Comparison of ENCODE assay signal across 8 mouse cellular contexts in genomic region chr5:30915974-30916433, GRCm38 (mm10). TPM values are rescaled to one million over a fixed set of nuclear protein-coding genes. Genes with fewer than 3 reads are reported as not detected.
A peak's percentile ranks its signal among the peaks of the same experiment; 100 is the strongest.
DNase-seq lines count a peak whose midpoint lies in the region; ATAC-seq lines count a peak whose summit lies in the region.

No protein-coding gene starts in this region.

- H3K27me3 ChIP-seq in embryonic facial prominence, embryonic 12.5 days = no peaks in the 10 kb centered on the region
- H3K27me3 ChIP-seq in limb, embryonic 10.5 days (ENCODE audit: low read depth, poor library complexity, severe bottlenecking) = no peaks in the 10 kb centered on the region
- peaks cover 9% of the 10 kb centered on the region; the same call in 1 of the 2 replicates for H3K27me3 ChIP-seq in midbrain, embryonic 12.5 days

- H3K9ac ChIP-seq in embryonic facial prominence, embryonic 12.5 days = peak overlapping the region; percentile 86
- H3K9ac ChIP-seq in midbrain, embryonic 12.5 days (replicated peaks) = no peak overlapping the region; the same call in 1 of the 2 replicates

- H3K4me1 ChIP-seq in embryonic facial prominence, embryonic 12.5 days = peaks cover 47% of the 10 kb centered on the region
- H3K4me1 ChIP-seq in limb, embryonic 10.5 days = peaks cover 94% of the 10 kb centered on the region
- peaks cover 44% of the 10 kb centered on the region for H3K4me1 ChIP-seq in midbrain, embryonic 12.5 days

- H3K36me3 ChIP-seq in embryonic facial prominence, embryonic 12.5 days = peaks cover 42% of the 10 kb centered on the region
- peaks cover 58% of the 10 kb centered on the region for H3K36me3 ChIP-seq in limb, embryonic 10.5 days
- 0 out of 2 replicates have a peak, but pooled peaks cover 2% of the 10 kb centered on the region for H3K36me3 ChIP-seq in midbrain, embryonic 12.5 days

- peak overlapping the region; percentile 96 for H3K27ac ChIP-seq in embryonic facial prominence, embryonic 12.5 days
- peak overlapping the region; percentile 97 for H3K27ac ChIP-seq in limb, embryonic 10.5 days
- H3K27ac ChIP-seq in midbrain, embryonic 12.5 days (replicated peaks) = no peak overlapping the region

- peak; percentile 73 for DNase-seq in A20 (ENCODE audit: low read depth, low spot score)
- peak; percentile 80 for DNase-seq in adrenal gland, postnatal 25 days
- peak; percentile 94 to 98 for DNase-seq in heart, adult 18-20 months
- DNase-seq in kidney, adult 18-20 months = peak; percentile 87
- DNase-seq in limb, embryonic 10.5 days (ENCODE audit: low spot score) = peak; percentile 80
- DNase-seq in spleen, adult 12 weeks (ENCODE audit: low spot score) = peak; percentile 30

- whole genome bisulfite sequencing in embryonic facial prominence, embryonic 12.5 days = 6% methylated on average over 7 of the region's 7 CpGs
- WGBS in limb, embryonic 10.5 days = 11% methylated on average over 7 of the region's 7 CpGs
- 7% methylated on average over 7 of the region's 7 CpGs for WGBS in midbrain, embryonic 12.5 days

- H3K4me3 ChIP-seq in embryonic facial prominence, embryonic 12.5 days = peak overlapping the region; percentile 59
- peak overlapping the region; percentile 63 for H3K4me3 ChIP-seq in limb, embryonic 10.5 days
- peak overlapping the region; percentile 11; the same call in 1 of the 2 replicates for H3K4me3 ChIP-seq in midbrain, embryonic 12.5 days

- H3K9me3 ChIP-seq in embryonic facial prominence, embryonic 12.5 days = no peaks in the 10 kb centered on the region
- H3K9me3 ChIP-seq in limb, embryonic 10.5 days (replicated peaks) = no peaks in the 10 kb centered on the region
- no peaks in the 10 kb centered on the region for H3K9me3 ChIP-seq in midbrain, embryonic 12.5 days

- ATAC-seq in embryonic facial prominence, embryonic 12.5 days (ENCODE audit: insufficient number of reproducible peaks, insufficient read depth, low FRiP score, low TSS enrichment) = peak; percentile 45
- peak; percentile 86 for ATAC-seq in midbrain, embryonic 12.5 days (ENCODE audit: low FRiP score, low read depth)

- peak overlapping the region; percentile 91 for H3K4me2 ChIP-seq in embryonic facial prominence, embryonic 12.5 days (replicated peaks)
- peak overlapping the region; percentile 33 for H3K4me2 ChIP-seq in midbrain, embryonic 12.5 days (replicated peaks)

RNA-seq across cellular contexts. Expression of gene Emilin1, which starts 2.8 kb away (rescaled TPM):
- total RNA-seq in adrenal gland, postnatal 25 days (2021) = 41.3 and 57.2 TPM in 2 replicates
- 248 and 252 TPM in 2 replicates for polyA plus RNA-seq in embryonic facial prominence, embryonic 12.5 days (2016; fragmentation: Nextera tagmentation; extraction: Ambion mirVana)
- 10 to 100 TPM; 14.2 to 16.9 TPM for total RNA-seq in heart, adult 18-20 months (2021)
- 202 and 241 TPM in 2 replicates for polyA plus RNA-seq in limb, embryonic 10.5 days (2016; fragmentation: Nextera tagmentation; extraction: Ambion mirVana)
- 49.8 and 79.9 TPM in 2 replicates for polyA plus RNA-seq in midbrain, embryonic 12.5 days (2016; fragmentation: Nextera tagmentation; extraction: Ambion mirVana)

RNA-seq across cellular contexts. Expression of gene Khk, which starts 5.2 kb away (rescaled TPM):
- 28.5 and 58.5 TPM in 2 replicates for total RNA-seq in adrenal gland, postnatal 25 days (2021)
- polyA plus RNA-seq in embryonic facial prominence, embryonic 12.5 days (2016; fragmentation: Nextera tagmentation; extraction: Ambion mirVana) = 13.7 and 14.2 TPM in 2 replicates
- total RNA-seq in heart, adult 18-20 months (2021) = 10 to 100 TPM; 27.1 to 28.5 TPM
- 7.1 and 7.8 TPM in 2 replicates for polyA plus RNA-seq in limb, embryonic 10.5 days (2016; fragmentation: Nextera tagmentation; extraction: Ambion mirVana)
- polyA plus RNA-seq in midbrain, embryonic 12.5 days (2016; fragmentation: Nextera tagmentation; extraction: Ambion mirVana) = 5.6 TPM in 2 replicates

RNA-seq across cellular contexts. Expression of gene Ost4, which starts 8.4 kb away (rescaled TPM):
- total RNA-seq in adrenal gland, postnatal 25 days (2021) = 190 and 207 TPM in 2 replicates
- 346 and 376 TPM in 2 replicates for polyA plus RNA-seq in embryonic facial prominence, embryonic 12.5 days (2016; fragmentation: Nextera tagmentation; extraction: Ambion mirVana)
- total RNA-seq in heart, adult 18-20 months (2021) = 100 to 1,000 TPM; 146 to 159 TPM
- polyA plus RNA-seq in limb, embryonic 10.5 days (2016; fragmentation: Nextera tagmentation; extraction: Ambion mirVana) = 403 and 414 TPM in 2 replicates
- polyA plus RNA-seq in midbrain, embryonic 12.5 days (2016; fragmentation: Nextera tagmentation; extraction: Ambion mirVana) = 298 and 304 TPM in 2 replicates

RNA-seq across cellular contexts. Expression of gene Agbl5, which starts 27.5 kb away (rescaled TPM):
- 12.1 and 17.3 TPM in 2 replicates for total RNA-seq in adrenal gland, postnatal 25 days (2021)
- 31.9 and 34.1 TPM in 2 replicates for polyA plus RNA-seq in embryonic facial prominence, embryonic 12.5 days (2016; fragmentation: Nextera tagmentation; extraction: Ambion mirVana)
- total RNA-seq in heart, adult 18-20 months (2021) = 1 to 10 TPM; 7.2 to 7.3 TPM
- polyA plus RNA-seq in limb, embryonic 10.5 days (2016; fragmentation: Nextera tagmentation; extraction: Ambion mirVana) = 20.4 and 29.9 TPM in 2 replicates
- 30.6 and 32.1 TPM in 2 replicates for polyA plus RNA-seq in midbrain, embryonic 12.5 days (2016; fragmentation: Nextera tagmentation; extraction: Ambion mirVana)

RNA-seq across cellular contexts. Expression of gene Cgref1, which starts 29.4 kb away (rescaled TPM):
- total RNA-seq in adrenal gland, postnatal 25 days (2021) = 1.0 TPM in 1 of 2 replicates, not detected in the other
- polyA plus RNA-seq in embryonic facial prominence, embryonic 12.5 days (2016; fragmentation: Nextera tagmentation; extraction: Ambion mirVana) = 4.5 and 5.7 TPM in 2 replicates
- total RNA-seq in heart, adult 18-20 months (2021) = under 1 TPM; 0.59 to 0.84 TPM
- polyA plus RNA-seq in limb, embryonic 10.5 days (2016; fragmentation: Nextera tagmentation; extraction: Ambion mirVana) = 1.0 and 2.5 TPM in 2 replicates
- polyA plus RNA-seq in midbrain, embryonic 12.5 days (2016; fragmentation: Nextera tagmentation; extraction: Ambion mirVana) = 7.8 and 9.0 TPM in 2 replicates

Comparison
In these comparisons a context has a peak if more than half of its experiments do, and no peak if none do; other contexts are left out.
1. DNase-seq: peak in every context shown above with its lines; median percentile 96 in heart, adult 18-20 months; 87 in kidney, adult 18-20 months; 80 in adrenal gland, postnatal 25 days; 80 in limb, embryonic 10.5 days; 73 in A20; 30 in spleen, adult 12 weeks.
2. H3K4me3 ChIP-seq: peak in every context shown above with its lines; median percentile 63 in limb, embryonic 10.5 days; 59 in embryonic facial prominence, embryonic 12.5 days; 11 in midbrain, embryonic 12.5 days.